Mouse (Mus musculus): ENCODE measurements around the gene Ccdc43. TPM values are rescaled to one million over a fixed set of nuclear protein-coding genes. Genes with fewer than 3 reads are reported as not detected.
A peak's percentile ranks its signal among the peaks of the same experiment; 100 is the strongest.

The Ccdc43 gene
- polyA plus RNA-seq, 1 experiment = 25.0 TPM

- WGBS = 77% methylated on average over 3 of the region's 3 CpGs
- no peaks in the 10 kb centered on the region for H3K4me1 ChIP-seq (ENCODE audit: control insufficient read depth, insufficient read depth, low read length)
- TF ChIP-seq POLR2A (IDR thresholded peaks at IDR 0.05; ENCODE audit: borderline replicate concordance, insufficient read depth, low read length) (no peak), CTCF (IDR thresholded peaks at IDR 0.05; ENCODE audit: borderline replicate concordance, insufficient read depth, low read depth, low read length) (no peak)
- H3K27ac ChIP-seq (ENCODE audit: insufficient read depth, low read length) = no peak within 1 kb of the TSS
- DNase-seq = no peak
- H3K4me3 ChIP-seq (replicated peaks; ENCODE audit: insufficient read depth, low read depth, low read length) = no peak within 1 kb of the TSS
- H3K27me3 ChIP-seq (ENCODE audit: control insufficient read depth, insufficient read depth, low read length) = peaks cover 2% of the 10 kb centered on the region; the same call in 1 of the 2 replicates
Observed at GRCm38 (mm10) chr11:102663416-102663815, 34.2 kb downstream of the Ccdc43 start, which contains the start of gene Meioc. Gene Meioc, plus strand, starts transcription at chr11:102663716.

- Histone ChIP-seq H3K4me3 (replicated peaks; ENCODE audit: insufficient read depth, low read depth, low read length) (no peak overlapping the region), H3K4me1 (ENCODE audit: control insufficient read depth, insufficient read depth, low read length) (no peaks in the 10 kb centered on the region), H3K27ac (ENCODE audit: insufficient read depth, low read length) (no peak overlapping the region), H3K27me3 (ENCODE audit: control insufficient read depth, insufficient read depth, low read length) (no peaks in the 10 kb centered on the region)
- DNase-seq = no peak
- WGBS = 69% methylated on average over 6 of the region's 6 CpGs
- TF ChIP-seq POLR2A (IDR thresholded peaks at IDR 0.05; ENCODE audit: borderline replicate concordance, insufficient read depth, low read length) = no peak
- no peak for TF ChIP-seq CTCF (IDR thresholded peaks at IDR 0.05; ENCODE audit: borderline replicate concordance, insufficient read depth, low read depth, low read length)
Observed at GRCm38 (mm10) chr11:102656931-102657330, 40.7 kb downstream of the Ccdc43 start.

GRCm38 (mm10) chr11:102656326-102656926 lies 41.2 kb downstream of the Ccdc43 start:
- 7% methylated on average over 4 of the region's 4 CpGs for WGBS
- no peak overlapping the region for H3K4me3 ChIP-seq (replicated peaks; ENCODE audit: insufficient read depth, low read depth, low read length)
- DNase-seq = no peak
- no peaks in the 10 kb centered on the region for H3K4me1 ChIP-seq (ENCODE audit: control insufficient read depth, insufficient read depth, low read length)
- no peaks in the 10 kb centered on the region for H3K27me3 ChIP-seq (ENCODE audit: control insufficient read depth, insufficient read depth, low read length)
- H3K27ac ChIP-seq (ENCODE audit: insufficient read depth, low read length) = no peak overlapping the region
- no peak for TF ChIP-seq CTCF (IDR thresholded peaks at IDR 0.05; ENCODE audit: borderline replicate concordance, insufficient read depth, low read depth, low read length)
- no peak for TF ChIP-seq POLR2A (IDR thresholded peaks at IDR 0.05; ENCODE audit: borderline replicate concordance, insufficient read depth, low read length)

GRCm38 (mm10) chr11:102655888-102656287 lies 41.7 kb downstream of the Ccdc43 start:
- DNase-seq = no peak
- TF ChIP-seq POLR2A (IDR thresholded peaks at IDR 0.05; ENCODE audit: borderline replicate concordance, insufficient read depth, low read length) (no peak), CTCF (IDR thresholded peaks at IDR 0.05; ENCODE audit: borderline replicate concordance, insufficient read depth, low read depth, low read length) (no peak)
- WGBS = 79% methylated on average over 8 of the region's 8 CpGs
- no peak overlapping the region for H3K27ac ChIP-seq (ENCODE audit: insufficient read depth, low read length)
- no peak overlapping the region for H3K4me3 ChIP-seq (replicated peaks; ENCODE audit: insufficient read depth, low read depth, low read length)
- no peaks in the 10 kb centered on the region for H3K4me1 ChIP-seq (ENCODE audit: control insufficient read depth, insufficient read depth, low read length)
- H3K27me3 ChIP-seq (ENCODE audit: control insufficient read depth, insufficient read depth, low read length) = no peaks in the 10 kb centered on the region

GRCm38 (mm10) chr11:102652844-102653243 lies 44.7 kb downstream of the Ccdc43 start:
- TF ChIP-seq CTCF (IDR thresholded peaks at IDR 0.05; ENCODE audit: borderline replicate concordance, insufficient read depth, low read depth, low read length) (0 out of 2 replicates have a peak, but pooled peaks have one; percentile 15), POLR2A (IDR thresholded peaks at IDR 0.05; ENCODE audit: borderline replicate concordance, insufficient read depth, low read length) (no peak)
- no peak overlapping the region for H3K27ac ChIP-seq (ENCODE audit: insufficient read depth, low read length)
- 78% methylated on average over 3 of the region's 3 CpGs for whole genome bisulfite sequencing
- DNase-seq = no peak
- H3K27me3 ChIP-seq (ENCODE audit: control insufficient read depth, insufficient read depth, low read length) = no peaks in the 10 kb centered on the region
- H3K4me3 ChIP-seq (replicated peaks; ENCODE audit: insufficient read depth, low read depth, low read length) = no peak overlapping the region
- H3K4me1 ChIP-seq (ENCODE audit: control insufficient read depth, insufficient read depth, low read length) = no peaks in the 10 kb centered on the region

GRCm38 (mm10) chr11:102651381-102651780 lies 46.2 kb downstream of the Ccdc43 start:
- Histone ChIP-seq H3K4me1 (ENCODE audit: control insufficient read depth, insufficient read depth, low read length) (no peaks in the 10 kb centered on the region), H3K4me3 (replicated peaks; ENCODE audit: insufficient read depth, low read depth, low read length) (no peak overlapping the region), H3K27ac (ENCODE audit: insufficient read depth, low read length) (no peak overlapping the region), H3K27me3 (ENCODE audit: control insufficient read depth, insufficient read depth, low read length) (no peaks in the 10 kb centered on the region)
- DNase-seq = peak; percentile 61 to 74
- no peak for TF ChIP-seq POLR2A (IDR thresholded peaks at IDR 0.05; ENCODE audit: borderline replicate concordance, insufficient read depth, low read length)
- TF ChIP-seq CTCF (IDR thresholded peaks at IDR 0.05; ENCODE audit: borderline replicate concordance, insufficient read depth, low read depth, low read length) = peak; percentile 88
- WGBS = 3% methylated on average over 9 of the region's 9 CpGs

GRCm38 (mm10) chr11:102647885-102648284 lies 49.7 kb downstream of the Ccdc43 start:
- H3K27ac ChIP-seq (ENCODE audit: insufficient read depth, low read length) = no peak overlapping the region
- no peak overlapping the region for H3K4me3 ChIP-seq (replicated peaks; ENCODE audit: insufficient read depth, low read depth, low read length)
- DNase-seq = no peak
- 78% methylated on average over 12 of the region's 12 CpGs for WGBS
- TF ChIP-seq POLR2A (IDR thresholded peaks at IDR 0.05; ENCODE audit: borderline replicate concordance, insufficient read depth, low read length) (no peak), CTCF (IDR thresholded peaks at IDR 0.05; ENCODE audit: borderline replicate concordance, insufficient read depth, low read depth, low read length) (no peak)
- no peaks in the 10 kb centered on the region for H3K27me3 ChIP-seq (ENCODE audit: control insufficient read depth, insufficient read depth, low read length)
- no peaks in the 10 kb centered on the region for H3K4me1 ChIP-seq (ENCODE audit: control insufficient read depth, insufficient read depth, low read length)

- DNase-seq = no peak
- TF ChIP-seq POLR2A (IDR thresholded peaks at IDR 0.05; ENCODE audit: borderline replicate concordance, insufficient read depth, low read length) (no peak), CTCF (IDR thresholded peaks at IDR 0.05; ENCODE audit: borderline replicate concordance, insufficient read depth, low read depth, low read length) (no peak)
- WGBS = 65% methylated on average over 13 of the region's 13 CpGs
- no peak overlapping the region for H3K4me3 ChIP-seq (replicated peaks; ENCODE audit: insufficient read depth, low read depth, low read length)
- no peak overlapping the region for H3K27ac ChIP-seq (ENCODE audit: insufficient read depth, low read length)
- H3K27me3 ChIP-seq (ENCODE audit: control insufficient read depth, insufficient read depth, low read length) = no peaks in the 10 kb centered on the region
- H3K4me1 ChIP-seq (ENCODE audit: control insufficient read depth, insufficient read depth, low read length) = no peaks in the 10 kb centered on the region
Observed at GRCm38 (mm10) chr11:102646226-102646625, 51.4 kb downstream of the Ccdc43 start.
